Mouse (Mus musculus) embryonic facial prominence, embryonic 13.5 days (tissue): ENCODE results near the gene Chrna7. TPM values are rescaled to one million over a fixed set of nuclear protein-coding genes. Genes with fewer than 3 reads are reported as not detected.

Experiments
- ATAC-seq: fragments of 200-750 bp; cut with Nextera tagmentation; 2 replicates; pipeline ENCODE4 v1.8.0; 2017; ENCODE audit warnings: low read depth; ENCODE audit not compliant: insufficient number of reproducible peaks, insufficient read depth, low FRiP score, low TSS enrichment
- H3K27ac ChIP-seq: fragments of 300-500 bp; sonication (generic); 2 replicates; pipeline ENCODE4 v1.5.1; 2015; ENCODE audit warnings: moderate library complexity, mild to moderate bottlenecking, inconsistent platforms
- H3K27me3 ChIP-seq: fragments of 300-500 bp; sonication (generic); 2 replicates; pipeline ENCODE4 v1.6.1; 2015; ENCODE audit warnings: mild to moderate bottlenecking, inconsistent platforms
- H3K36me3 ChIP-seq: fragments of 300-500 bp; sonication (generic); 2 replicates; pipeline ENCODE4 v1.6.1; 2015; ENCODE audit warnings: mild to moderate bottlenecking, inconsistent platforms
- H3K4me1 ChIP-seq: fragments of 300-500 bp; sonication (generic); 2 replicates; pipeline ENCODE4 v1.6.1; 2015; ENCODE audit warnings: inconsistent platforms
- H3K4me2 ChIP-seq: fragments of 300-500 bp; sonication (generic); 2 replicates; pipeline ENCODE4 v1.6.1; 2015; ENCODE audit warnings: moderate library complexity, mild to moderate bottlenecking, inconsistent platforms
- H3K4me3 ChIP-seq: fragments of 300-500 bp; sonication (generic); 2 replicates; pipeline ENCODE4 v1.5.1; 2015; ENCODE audit warnings: mild to moderate bottlenecking, inconsistent platforms
- H3K9ac ChIP-seq: fragments of 300-500 bp; sonication (generic); 2 replicates; pipeline ENCODE4 v1.6.1; 2015; ENCODE audit warnings: mild to moderate bottlenecking, inconsistent platforms
- H3K9me3 ChIP-seq: fragments of 300-500 bp; sonication (generic); 2 replicates; pipeline ENCODE4 v1.6.1; 2016; ENCODE audit warnings: inconsistent platforms
- WGBS: fragments of 180-500 bp; shearing (Covaris S2); methylation state at CpG from one replicate; pipeline ENCODE4 v1.1.7; 2015; ENCODE audit warnings: mixed read lengths; 5-methylcytosine and 5-hydroxymethylcytosine counted together
- polyA plus RNA-seq: library from polyadenylated mRNA; unstranded; fragments of >200 nt; fragmentation: Nextera tagmentation; extraction: Ambion mirVana; gene quantifications from 2 replicates; pipeline ENCODE4 v1.2.1, GENCODE M21; 2015

Chrna7 gene
- polyA plus RNA-seq, 1 experiment from 2014 or later: 1.1 TPM

DNA sequence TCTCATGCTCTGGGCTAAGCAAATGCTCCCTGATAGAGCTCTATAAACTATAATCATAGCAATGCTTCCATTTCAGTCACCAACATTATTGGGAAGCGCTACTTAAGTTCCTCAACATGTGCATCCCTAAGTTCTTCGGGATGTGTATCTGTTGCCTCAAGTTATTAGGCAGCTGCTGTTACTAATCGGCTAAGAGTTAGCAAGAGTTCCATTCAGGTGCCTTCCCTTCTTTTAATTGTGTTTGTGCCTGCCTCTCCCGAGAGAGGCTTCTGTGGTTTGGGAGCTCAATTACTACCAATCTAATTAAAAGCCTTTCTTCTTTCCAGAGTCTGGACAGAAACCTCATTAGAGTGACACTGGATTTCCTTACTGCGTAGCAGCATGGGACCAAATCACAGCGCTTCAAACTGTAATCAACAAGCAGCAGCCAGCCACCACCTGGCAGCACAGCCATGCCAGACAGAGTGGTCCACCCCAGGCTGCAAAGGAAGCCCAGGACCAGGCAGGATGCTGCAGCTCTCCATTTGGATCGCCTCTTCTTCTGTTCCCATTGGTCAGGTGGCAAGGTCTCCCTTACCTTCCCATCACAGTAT is 50.0 kb downstream of the Chrna7 start:
- H3K36me3 ChIP-seq: no peaks in the 10 kb centered on the region
- H3K4me2 ChIP-seq: no peak overlapping the region
- H3K4me3 ChIP-seq: no peak overlapping the region
- H3K9me3 ChIP-seq: no peaks in the 10 kb centered on the region
- no peaks in the 10 kb centered on the region for H3K27me3 ChIP-seq
- H3K9ac ChIP-seq: no peak overlapping the region
- H3K27ac ChIP-seq: no peak overlapping the region
- no peak for ATAC-seq
- WGBS: 43% methylated on average over 7 of the region's 7 CpGs
- H3K4me1 ChIP-seq: no peaks in the 10 kb centered on the region

DNA sequence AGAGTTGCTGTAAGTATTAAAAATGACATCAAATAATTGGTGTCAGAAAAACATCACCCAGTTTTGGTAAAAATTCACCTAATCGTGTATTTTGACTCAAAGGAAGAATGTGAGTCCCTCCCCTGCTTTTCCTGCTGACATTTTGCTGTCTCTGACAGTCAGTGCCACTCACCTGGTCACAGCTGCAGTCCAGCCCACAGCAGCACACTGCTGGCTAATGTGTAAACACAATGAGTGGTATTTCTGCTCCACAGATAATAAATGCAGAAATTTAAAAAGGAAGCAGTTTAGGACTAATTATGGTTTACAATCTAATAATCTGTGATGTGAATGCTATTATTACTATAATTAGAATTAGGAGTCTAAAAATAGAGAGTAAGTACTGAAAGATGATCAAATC is 59.1 kb downstream of the Chrna7 start:
- Histone ChIP-seq H3K36me3 (no peaks in the 10 kb centered on the region), H3K27ac (no peak overlapping the region), H3K27me3 (no peaks in the 10 kb centered on the region), H3K4me2 (no peak overlapping the region), H3K9me3 (no peaks in the 10 kb centered on the region), H3K4me3 (no peak overlapping the region), H3K9ac (no peak overlapping the region), H3K4me1 (peaks cover 5% of the 10 kb centered on the region)
- WGBS: 41% methylated on average over 1 of the region's 1 CpGs
- no peak for ATAC-seq

DNA sequence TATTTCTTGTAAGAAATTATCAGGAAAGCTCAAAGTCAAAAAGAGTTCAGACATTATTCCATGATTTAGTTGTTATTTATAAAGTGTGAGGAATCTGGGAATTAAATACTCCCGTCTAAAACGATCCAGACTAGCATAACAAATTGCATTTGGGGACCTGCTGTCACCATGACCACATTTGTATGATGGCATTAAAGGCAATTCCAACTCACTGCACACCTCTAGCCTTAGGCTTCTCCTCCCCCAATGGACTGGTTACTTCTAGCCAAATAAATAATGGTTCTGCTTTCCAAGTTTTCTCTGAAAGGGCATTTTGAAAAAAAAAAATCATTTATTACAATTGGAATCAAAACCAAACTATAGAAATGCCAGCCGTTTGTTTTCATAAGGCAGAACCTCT is 63.6 kb downstream of the Chrna7 start:
- Histone ChIP-seq H3K4me1 (no peaks in the 10 kb centered on the region), H3K27ac (no peak overlapping the region), H3K4me2 (no peak overlapping the region), H3K36me3 (no peaks in the 10 kb centered on the region), H3K9me3 (no peaks in the 10 kb centered on the region), H3K27me3 (no peaks in the 10 kb centered on the region), H3K9ac (no peak overlapping the region), H3K4me3 (no peak overlapping the region)
- ATAC-seq: no peak
- 62% methylated on average over 3 of the region's 3 CpGs for WGBS

DNA sequence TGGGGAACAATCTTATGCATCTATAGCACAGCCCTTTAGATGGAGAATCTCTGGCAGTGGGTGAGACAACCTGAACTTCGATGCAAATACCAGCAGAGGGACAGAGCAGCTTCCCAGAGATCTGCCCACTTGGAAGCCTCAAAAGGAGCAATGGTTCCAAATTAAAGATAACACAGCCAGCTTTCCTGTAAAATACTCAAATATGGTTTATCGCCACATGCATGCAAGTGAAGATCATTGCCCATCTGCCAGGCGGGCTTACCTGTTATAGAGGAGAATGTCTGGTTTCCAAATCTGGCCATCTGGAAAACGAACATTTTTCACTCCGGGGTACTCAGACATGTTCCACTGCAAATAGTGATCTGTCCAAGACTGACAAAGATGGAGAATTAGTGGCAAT is 64.0 kb downstream of the Chrna7 start:
- WGBS: 86% methylated on average over 5 of the region's 5 CpGs
- H3K27ac ChIP-seq: no peak overlapping the region
- H3K4me1 ChIP-seq: no peaks in the 10 kb centered on the region
- no peak overlapping the region for H3K4me3 ChIP-seq
- H3K27me3 ChIP-seq: no peaks in the 10 kb centered on the region
- H3K9ac ChIP-seq: no peak overlapping the region
- H3K4me2 ChIP-seq: no peak overlapping the region
- H3K36me3 ChIP-seq: no peaks in the 10 kb centered on the region
- no peak for ATAC-seq
- no peaks in the 10 kb centered on the region for H3K9me3 ChIP-seq

DNA sequence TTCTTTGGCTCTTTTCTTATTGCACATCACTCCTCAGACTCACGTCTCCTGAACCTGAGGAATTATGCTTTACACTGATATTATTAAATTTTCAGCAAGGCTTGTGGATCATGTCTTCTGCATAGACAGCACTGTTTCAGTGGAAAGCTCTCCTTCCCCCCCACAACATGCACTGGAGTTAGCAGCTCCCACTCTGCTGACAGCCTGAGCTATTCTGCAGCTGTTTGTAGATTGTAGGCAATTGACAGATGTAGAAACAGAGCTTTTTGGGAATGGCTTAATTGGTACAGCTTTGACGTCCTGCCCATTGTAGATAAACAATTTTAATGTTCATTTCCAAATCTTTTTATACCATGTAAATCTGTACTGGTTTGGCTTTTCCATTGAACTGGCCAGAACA is 89.8 kb downstream of the Chrna7 start:
- 72% methylated on average over 2 of the region's 2 CpGs for WGBS
- no peaks in the 10 kb centered on the region for H3K9me3 ChIP-seq
- H3K4me2 ChIP-seq: no peak overlapping the region
- H3K4me1 ChIP-seq: no peaks in the 10 kb centered on the region
- ATAC-seq: no peak
- H3K27me3 ChIP-seq: no peaks in the 10 kb centered on the region
- no peak overlapping the region for H3K9ac ChIP-seq
- no peaks in the 10 kb centered on the region for H3K36me3 ChIP-seq
- no peak overlapping the region for H3K4me3 ChIP-seq
- H3K27ac ChIP-seq: no peak overlapping the region

DNA sequence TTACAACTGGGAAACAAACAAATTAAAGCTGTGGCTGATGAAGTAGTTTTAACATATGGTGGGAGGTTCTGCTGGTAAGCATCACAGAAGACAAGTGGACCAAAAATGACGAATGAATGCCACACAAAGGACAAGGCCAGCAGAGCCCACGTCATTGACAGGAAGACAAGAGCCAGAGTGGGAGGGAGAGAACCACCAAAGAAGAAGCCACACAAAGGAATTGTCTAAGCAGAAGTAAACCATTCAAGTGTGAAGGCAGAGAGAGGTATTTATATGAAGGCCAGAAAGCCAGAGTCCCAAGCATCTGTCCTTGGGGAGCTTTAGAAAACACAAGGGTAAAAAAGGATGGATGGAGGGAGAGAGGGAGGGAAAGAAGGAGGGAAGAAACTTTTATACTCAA is 98.7 kb downstream of the Chrna7 start:
- Histone ChIP-seq H3K9ac (no peak overlapping the region), H3K27me3 (no peaks in the 10 kb centered on the region), H3K4me1 (no peaks in the 10 kb centered on the region), H3K4me3 (no peak overlapping the region), H3K27ac (no peak overlapping the region), H3K4me2 (no peak overlapping the region), H3K36me3 (no peaks in the 10 kb centered on the region), H3K9me3 (no peaks in the 10 kb centered on the region)
- no peak for ATAC-seq
- 52% methylated on average over 2 of the region's 2 CpGs for WGBS

DNA sequence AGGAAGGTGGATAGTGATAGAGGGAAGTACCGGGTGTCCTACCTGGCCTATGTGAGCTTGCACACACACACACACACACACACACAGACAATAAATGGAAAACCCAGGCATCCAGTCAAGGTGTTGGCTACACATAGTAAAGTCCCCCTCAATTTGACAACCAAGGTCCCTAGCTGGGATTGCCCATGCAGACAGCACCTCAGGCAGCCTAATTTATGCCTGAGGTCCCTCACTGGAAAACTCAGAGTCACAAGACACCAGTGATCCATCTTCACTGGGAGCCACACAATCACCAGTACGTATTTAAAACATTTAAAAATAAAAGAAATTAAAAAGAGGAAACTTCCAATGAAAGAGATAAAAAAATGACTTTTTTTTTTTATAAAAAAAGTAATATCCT is 99.1 kb downstream of the Chrna7 start:
- ATAC-seq: no peak
- 92% methylated on average over 2 of the region's 2 CpGs for WGBS
- Histone ChIP-seq H3K4me3 (no peak overlapping the region), H3K9me3 (no peaks in the 10 kb centered on the region), H3K4me2 (no peak overlapping the region), H3K27ac (no peak overlapping the region), H3K9ac (no peak overlapping the region), H3K4me1 (no peaks in the 10 kb centered on the region), H3K36me3 (no peaks in the 10 kb centered on the region), H3K27me3 (no peaks in the 10 kb centered on the region)

DNA sequence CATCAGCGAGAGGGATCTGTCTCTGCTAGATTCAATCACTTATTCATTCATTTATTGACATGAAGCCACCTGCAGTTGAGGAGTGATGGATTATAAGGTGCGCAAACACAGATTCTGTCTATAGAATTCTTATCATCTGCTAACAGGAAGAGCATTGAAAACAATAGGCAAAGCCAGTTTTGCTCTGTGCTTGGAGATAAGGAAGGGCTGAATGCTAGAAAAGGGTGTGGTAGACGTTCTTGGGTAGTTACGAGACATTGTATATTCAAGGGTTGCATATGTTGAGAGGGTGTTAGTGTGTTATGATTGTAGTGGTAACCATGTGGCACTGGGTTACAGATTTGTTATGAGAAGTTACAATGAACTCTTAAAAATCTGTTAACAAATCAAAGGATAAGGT is 103.0 kb downstream of the Chrna7 start:
- H3K4me2 ChIP-seq: no peak overlapping the region
- no peaks in the 10 kb centered on the region for H3K9me3 ChIP-seq
- ATAC-seq: no peak
- H3K9ac ChIP-seq: no peak overlapping the region
- no peak overlapping the region for H3K4me3 ChIP-seq
- H3K27ac ChIP-seq: no peak overlapping the region
- no peaks in the 10 kb centered on the region for H3K36me3 ChIP-seq
- no peaks in the 10 kb centered on the region for H3K27me3 ChIP-seq
- 81% methylated on average over 4 of the region's 4 CpGs for WGBS
- H3K4me1 ChIP-seq: no peaks in the 10 kb centered on the region

DNA sequence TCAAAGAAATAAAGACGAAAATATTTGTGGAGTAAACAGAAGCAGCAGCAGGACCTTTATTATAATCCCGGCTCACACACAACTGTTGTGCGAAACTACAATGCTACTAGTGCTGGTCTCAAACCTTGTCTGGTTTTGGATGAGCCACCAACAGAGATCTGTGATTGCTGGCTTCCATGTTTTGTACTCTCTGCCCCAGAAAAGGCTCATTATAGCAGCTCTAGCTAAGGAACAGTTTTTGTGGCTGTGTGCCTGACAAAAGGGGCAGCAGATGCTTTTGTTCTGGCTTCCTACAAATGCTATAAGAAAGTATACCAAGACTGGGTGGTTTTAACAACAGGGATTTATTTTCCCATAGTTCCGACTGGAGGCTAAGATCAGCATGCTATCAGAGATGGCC is 126.4 kb downstream of the Chrna7 start:
- Histone ChIP-seq H3K27ac (no peak overlapping the region), H3K4me3 (no peak overlapping the region), H3K4me1 (no peaks in the 10 kb centered on the region), H3K9ac (no peak overlapping the region), H3K4me2 (no peak overlapping the region), H3K36me3 (no peaks in the 10 kb centered on the region), H3K9me3 (no peaks in the 10 kb centered on the region), H3K27me3 (no peaks in the 10 kb centered on the region)
- WGBS: 90% methylated on average over 4 of the region's 4 CpGs
- no peak for ATAC-seq

DNA sequence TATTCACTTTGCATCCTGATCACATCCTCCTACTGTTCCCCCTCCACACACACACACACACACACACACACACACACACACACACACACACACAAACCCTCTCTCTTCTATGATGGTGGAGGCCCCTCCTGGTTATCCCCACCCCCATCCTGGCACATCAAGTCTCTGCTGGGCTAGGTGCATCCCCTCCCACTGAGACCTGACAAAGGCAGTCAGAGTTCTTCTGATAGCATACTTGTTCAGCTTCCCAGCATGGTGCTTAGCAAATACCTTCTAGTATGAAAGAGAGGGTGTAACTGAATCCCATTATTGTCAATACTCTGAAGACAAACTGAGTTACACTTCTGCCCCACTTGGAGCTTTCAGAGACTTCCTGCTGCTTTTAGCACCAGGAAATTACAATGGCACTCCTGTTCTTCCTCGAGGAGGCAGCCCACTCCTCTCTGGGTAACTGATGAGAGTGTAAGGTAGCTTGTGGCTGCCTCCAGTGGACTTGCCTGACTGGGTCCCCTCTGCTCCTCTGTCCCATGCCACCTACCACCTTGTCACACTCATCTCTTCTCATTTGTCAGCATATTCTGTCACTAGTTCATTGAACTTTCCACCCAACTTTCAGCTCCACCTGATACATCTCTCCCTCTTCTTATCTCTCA is 127.9 kb downstream of the Chrna7 start:
- WGBS: 0% methylated on average over 1 of the region's 1 CpGs
- no peaks in the 10 kb centered on the region for H3K36me3 ChIP-seq
- no peaks in the 10 kb centered on the region for H3K27me3 ChIP-seq
- H3K27ac ChIP-seq: no peak overlapping the region
- no peak overlapping the region for H3K9ac ChIP-seq
- H3K4me3 ChIP-seq: no peak overlapping the region
- no peaks in the 10 kb centered on the region for H3K4me1 ChIP-seq
- ATAC-seq: no peak
- H3K4me2 ChIP-seq: no peak overlapping the region
- no peaks in the 10 kb centered on the region for H3K9me3 ChIP-seq

DNA sequence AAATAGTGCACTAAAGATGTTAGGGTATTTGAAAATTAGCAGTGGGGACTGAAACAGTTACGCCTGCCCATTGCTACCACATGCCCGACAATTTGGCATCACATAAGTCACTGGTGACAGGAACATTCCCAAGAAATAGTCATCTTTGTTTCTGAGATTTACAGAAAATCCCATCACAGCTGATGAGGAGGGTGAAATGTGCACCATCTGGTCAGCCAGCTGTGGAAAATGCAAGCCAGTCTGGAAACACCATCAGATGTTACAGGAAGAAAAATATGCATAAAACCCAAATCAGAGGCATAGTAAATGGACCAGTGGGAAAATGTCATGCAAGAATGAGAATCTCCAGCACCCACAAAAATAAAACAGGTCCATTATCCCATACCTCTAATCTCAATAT is 151.4 kb downstream of the Chrna7 start:
- Histone ChIP-seq H3K27ac (no peak overlapping the region), H3K4me3 (no peak overlapping the region), H3K4me1 (no peaks in the 10 kb centered on the region), H3K9ac (no peak overlapping the region), H3K36me3 (no peaks in the 10 kb centered on the region), H3K9me3 (no peaks in the 10 kb centered on the region), H3K27me3 (no peaks in the 10 kb centered on the region), H3K4me2 (no peak overlapping the region)
- 60% methylated on average over 2 of the region's 2 CpGs for WGBS
- ATAC-seq: no peak
